Mouse (Mus musculus): Measurements from ENCODE around the gene 4930426L09Rik. TPM values are rescaled to one million over a fixed set of nuclear protein-coding genes. Genes with fewer than 3 reads are reported as not detected.
A peak's percentile ranks its signal among the peaks of the same experiment; 100 is the strongest.
"Not testable (repeated sequence)": the region's sequence is repeated elsewhere in the genome, so short reads cannot be mapped to it uniquely, and the experiment has no call there.

The 4930426L09Rik gene
- polyA plus RNA-seq, 1 experiment from 2014 or later = 0.92 TPM

DNA sequence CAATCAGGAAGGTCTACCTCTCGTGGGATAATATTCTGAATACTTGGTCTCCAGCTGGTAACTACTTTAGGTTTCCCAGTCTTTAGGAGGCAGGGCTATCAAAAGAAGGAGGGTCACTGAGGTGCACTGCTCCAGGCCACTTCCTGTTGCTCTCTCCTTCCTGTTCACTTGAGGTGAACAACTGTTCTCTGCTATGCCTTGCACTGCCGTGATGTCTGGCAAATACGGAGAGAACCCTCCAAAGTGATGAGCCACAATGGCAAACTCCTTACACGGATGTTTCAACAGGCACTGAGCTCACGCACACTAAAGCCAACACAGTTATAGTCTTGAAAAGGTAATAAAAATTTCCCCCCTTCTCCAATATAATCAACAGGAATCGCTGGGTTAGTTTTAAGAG lies 15.6 kb upstream of the 4930426L09Rik start:
- no peak overlapping the region for H3K27ac ChIP-seq
- 68% methylated on average over 6 of the region's 6 CpGs for WGBS (ENCODE audit: missing documents)
- H3K79me2 ChIP-seq (ENCODE audit: inconsistent target) = peaks cover 100% of the 10 kb centered on the region
- no peak overlapping the region for H3K4me3 ChIP-seq (ENCODE audit: inconsistent target)
- peaks cover 11% of the 10 kb centered on the region; the same call in 1 of the 2 replicates for H3K36me3 ChIP-seq (ENCODE audit: inconsistent target)

DNA sequence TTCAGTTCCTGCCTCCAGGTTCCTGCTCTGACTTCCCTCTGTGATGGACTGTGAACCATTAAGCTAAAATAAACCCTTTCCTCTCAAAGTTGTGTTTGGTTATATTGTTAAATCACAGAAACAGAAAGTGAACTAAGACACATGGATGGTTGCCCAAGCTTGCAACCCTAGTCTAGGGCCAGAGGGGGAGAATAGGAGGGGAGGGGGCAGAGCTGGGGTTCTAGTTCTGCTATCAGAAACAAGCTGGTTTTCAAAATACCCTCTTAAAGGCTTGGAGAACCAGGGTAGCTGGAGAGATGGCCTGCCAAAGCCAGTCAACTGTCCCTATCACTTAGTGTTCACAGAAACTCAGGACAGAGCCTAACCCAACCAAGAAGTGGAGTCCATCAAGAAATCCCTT lies 14.6 kb upstream of the 4930426L09Rik start:
- H3K27ac ChIP-seq = no peak overlapping the region
- peaks cover 100% of the 10 kb centered on the region for H3K79me2 ChIP-seq (ENCODE audit: inconsistent target)
- H3K36me3 ChIP-seq (ENCODE audit: inconsistent target) = peaks cover 11% of the 10 kb centered on the region; the same call in 1 of the 2 replicates
- H3K4me3 ChIP-seq (ENCODE audit: inconsistent target) = no peak overlapping the region

GRCm38 (mm10) chr2:18984095-18984847 lies 13.9 kb upstream of the 4930426L09Rik start:
- H3K36me3 ChIP-seq (ENCODE audit: inconsistent target) = peaks cover 11% of the 10 kb centered on the region; the same call in 1 of the 2 replicates
- H3K27ac ChIP-seq = no peak overlapping the region
- 68% methylated on average over 15 of the region's 15 CpGs for WGBS (ENCODE audit: missing documents)
- no peak overlapping the region for H3K4me3 ChIP-seq (ENCODE audit: inconsistent target)
- H3K79me2 ChIP-seq (ENCODE audit: inconsistent target) = peaks cover 100% of the 10 kb centered on the region

- Histone ChIP-seq H3K79me2 (ENCODE audit: inconsistent target) (peaks cover 89% of the 10 kb centered on the region), H3K27ac (no peak overlapping the region), H3K4me3 (ENCODE audit: inconsistent target) (no peak overlapping the region), H3K36me3 (ENCODE audit: inconsistent target) (peaks cover 11% of the 10 kb centered on the region; the same call in 1 of the 2 replicates)
- 64% methylated on average over 3 of the region's 3 CpGs for WGBS (ENCODE audit: missing documents)
Measured at GRCm38 (mm10) chr2:18985506-18985905, 12.6 kb upstream of the 4930426L09Rik start.

DNA sequence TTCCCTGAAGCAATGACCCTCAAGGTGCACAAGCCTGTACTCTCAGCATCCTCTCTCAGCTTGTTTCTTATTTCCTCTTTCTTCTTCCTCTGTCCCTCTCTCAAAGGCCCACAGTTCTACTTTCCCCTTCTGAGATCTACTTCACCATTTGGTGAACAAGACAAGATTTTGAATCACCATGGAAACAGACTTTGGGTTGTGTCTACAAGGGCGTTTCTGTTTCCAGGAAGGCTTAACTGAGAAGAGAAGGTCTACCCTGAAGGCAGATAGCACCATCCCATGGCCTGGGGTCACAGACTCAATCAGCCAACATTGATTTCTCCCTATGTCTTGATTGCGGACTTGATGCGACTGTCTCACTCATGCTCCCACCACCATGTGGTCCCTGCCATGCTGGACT lies 9.3 kb upstream of the 4930426L09Rik start:
- Histone ChIP-seq H3K79me2 (ENCODE audit: inconsistent target) (peaks cover 86% of the 10 kb centered on the region), H3K4me3 (ENCODE audit: inconsistent target) (no peak overlapping the region), H3K36me3 (ENCODE audit: inconsistent target) (peaks cover 10% of the 10 kb centered on the region; the same call in 1 of the 2 replicates), H3K27ac (no peak overlapping the region)
- 66% methylated on average over 3 of the region's 3 CpGs for WGBS (ENCODE audit: missing documents)

DNA sequence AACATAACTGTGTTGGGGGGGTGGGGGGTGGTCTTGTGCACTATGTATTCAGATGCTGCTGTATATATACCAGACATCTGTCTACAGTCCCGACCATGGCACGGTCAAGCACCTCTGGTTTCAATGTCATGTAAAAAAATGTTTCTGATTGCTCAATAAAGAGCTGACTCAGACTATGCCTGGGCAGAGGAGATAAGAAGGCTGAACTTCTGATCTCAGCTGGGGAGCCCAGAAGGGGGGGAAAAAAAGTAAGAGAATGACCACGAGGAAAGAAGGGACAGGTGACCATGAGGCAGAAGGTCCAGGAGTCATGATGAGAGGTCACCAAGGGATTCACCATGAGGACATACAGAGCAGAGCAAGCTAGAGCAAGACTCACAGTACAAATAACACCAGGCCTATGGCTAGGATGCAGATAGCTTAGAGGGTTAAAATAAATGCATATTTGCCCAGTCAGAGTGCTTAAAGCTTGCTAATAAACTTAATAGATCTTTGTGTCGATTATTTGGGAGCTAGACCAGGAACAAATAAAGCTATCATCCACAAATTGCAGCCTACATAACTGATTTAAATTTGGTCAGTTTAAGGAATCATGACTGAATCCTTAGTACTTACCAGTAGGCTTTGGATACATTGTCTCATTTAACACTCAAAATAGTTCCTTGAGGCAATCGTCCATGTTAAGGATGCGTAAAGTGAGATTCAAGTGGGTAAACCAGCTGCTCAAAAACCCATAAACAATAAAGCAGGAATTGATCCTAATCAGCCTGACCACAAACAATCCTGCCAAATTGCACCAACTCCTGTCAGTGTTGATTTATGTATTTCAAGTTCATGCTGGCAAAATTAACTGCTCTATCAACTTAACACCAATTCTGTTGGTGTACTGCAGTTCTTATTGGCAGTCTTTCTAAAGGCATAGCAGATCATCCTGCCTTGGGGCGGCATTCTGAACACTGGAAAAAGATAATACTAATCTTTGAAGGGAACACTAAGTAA lies 5.3 kb upstream of the 4930426L09Rik start:
- Histone ChIP-seq H3K27ac (no peak overlapping the region), H3K4me3 (ENCODE audit: inconsistent target) (no peak overlapping the region)

GRCm38 (mm10) chr2:18996451-18997211 lies 1.5 kb upstream of the 4930426L09Rik start:
- under 1% methylated on average over 24 of the region's 25 CpGs for WGBS (ENCODE audit: missing documents)
- H3K79me2 ChIP-seq (ENCODE audit: inconsistent target) = peaks cover 65% of the 10 kb centered on the region
- peak overlapping the region; percentile 82 for H3K4me3 ChIP-seq (ENCODE audit: inconsistent target)
- H3K27ac ChIP-seq = peak overlapping the region; percentile 80
- H3K36me3 ChIP-seq (ENCODE audit: inconsistent target) = no peaks in the 10 kb centered on the region

More for the DNA sequence above, 5.3 kb upstream of the 4930426L09Rik start:
- 35% methylated on average over 7 of the region's 7 CpGs for WGBS (ENCODE audit: missing documents)
- H3K79me2 ChIP-seq (ENCODE audit: inconsistent target) = peaks cover 84% of the 10 kb centered on the region
- H3K36me3 ChIP-seq (ENCODE audit: inconsistent target) = no peaks in the 10 kb centered on the region

GRCm38 (mm10) chr2:18997387-18997971 lies 664 bp upstream of the 4930426L09Rik start:
- under 1% methylated on average over 42 of the region's 46 CpGs for WGBS (ENCODE audit: missing documents)
- no peaks in the 10 kb centered on the region for H3K36me3 ChIP-seq (ENCODE audit: inconsistent target)
- H3K79me2 ChIP-seq (ENCODE audit: inconsistent target) = peaks cover 56% of the 10 kb centered on the region
- peak overlapping the region; percentile 80 for H3K27ac ChIP-seq
- H3K4me3 ChIP-seq (ENCODE audit: inconsistent target) = peak overlapping the region; percentile 82

DNA sequence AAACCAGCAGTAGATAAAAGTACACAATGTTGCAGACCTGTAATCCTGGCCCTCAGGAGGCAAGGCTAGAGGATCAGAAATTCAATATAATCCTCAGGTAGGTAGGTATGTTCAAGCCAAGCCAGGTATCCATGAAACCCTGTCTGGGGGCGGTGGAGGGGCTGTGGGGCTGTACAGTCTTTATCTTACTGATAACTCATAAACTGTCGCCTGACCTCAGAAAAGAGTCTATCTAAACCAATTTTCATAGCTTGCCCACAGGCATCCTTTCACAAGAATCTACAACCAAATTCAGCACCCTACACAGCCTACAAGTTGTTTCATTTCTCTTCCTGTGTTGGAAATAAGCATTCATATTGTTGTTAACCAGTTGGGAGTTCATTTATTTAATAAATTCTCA lies 1.3 kb downstream of the 4930426L09Rik start:
- Histone ChIP-seq H3K79me2 (ENCODE audit: inconsistent target) (peaks cover 37% of the 10 kb centered on the region), H3K36me3 (ENCODE audit: inconsistent target) (no peaks in the 10 kb centered on the region), H3K4me3 (ENCODE audit: inconsistent target) (no peak overlapping the region), H3K27ac (no peak overlapping the region)
- 100% methylated on average over 2 of the region's 2 CpGs for WGBS (ENCODE audit: missing documents)

DNA sequence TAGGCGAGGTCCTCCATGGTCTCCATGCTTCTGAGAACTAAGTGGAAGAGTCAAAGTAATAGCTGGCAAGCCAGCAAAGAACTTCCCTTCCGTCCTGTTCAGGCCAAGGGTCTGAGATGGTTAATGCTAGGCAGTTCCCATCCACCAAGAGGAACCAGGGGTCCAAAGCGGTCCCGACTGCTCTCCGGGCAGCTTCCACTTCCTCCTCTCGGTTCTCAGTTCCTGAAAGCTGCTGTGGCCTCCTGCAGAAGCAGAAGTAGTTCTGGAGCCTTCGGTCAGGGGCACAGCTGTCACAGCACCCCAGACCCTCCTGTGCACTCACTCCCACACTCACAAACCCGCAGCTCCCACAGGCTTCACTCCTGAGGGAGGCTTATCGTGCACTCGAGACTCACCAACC lies 6.7 kb downstream of the 4930426L09Rik start:
- H3K79me2 ChIP-seq (ENCODE audit: inconsistent target) = no peaks in the 10 kb centered on the region
- H3K36me3 ChIP-seq (ENCODE audit: inconsistent target) = no peaks in the 10 kb centered on the region
- peak overlapping the region; percentile 88 for H3K27ac ChIP-seq
- 0% methylated on average over 10 of the region's 10 CpGs for WGBS (ENCODE audit: missing documents)
- H3K4me3 ChIP-seq (ENCODE audit: inconsistent target) = no peak overlapping the region

DNA sequence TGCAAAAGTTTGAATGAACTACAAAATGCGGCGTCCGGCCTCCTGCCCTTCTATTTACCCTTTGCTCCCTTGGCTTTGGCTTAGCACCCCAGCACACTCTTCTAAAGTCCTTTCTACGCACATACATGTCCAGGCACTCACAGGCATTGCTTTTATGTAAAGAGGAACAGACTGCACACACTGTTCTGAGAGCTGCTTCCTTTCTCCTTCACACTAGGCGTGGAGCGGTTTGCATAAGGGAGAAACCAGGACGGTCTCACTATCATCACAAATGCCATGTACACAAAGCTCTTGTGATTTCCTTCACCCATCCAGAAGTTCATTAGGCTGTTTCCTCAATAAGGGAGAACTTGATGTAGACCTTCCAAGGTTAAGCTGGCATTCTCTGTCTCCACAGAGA lies 8.0 kb downstream of the 4930426L09Rik start:
- WGBS (ENCODE audit: missing documents) = 35% methylated on average over 7 of the region's 7 CpGs
- no peaks in the 10 kb centered on the region for H3K79me2 ChIP-seq (ENCODE audit: inconsistent target)
- no peak overlapping the region for H3K4me3 ChIP-seq (ENCODE audit: inconsistent target)
- no peaks in the 10 kb centered on the region for H3K36me3 ChIP-seq (ENCODE audit: inconsistent target)
- peak overlapping the region; percentile 88 for H3K27ac ChIP-seq

GRCm38 (mm10) chr2:19007580-19007979 lies 9.4 kb downstream of the 4930426L09Rik start:
- H3K4me3 ChIP-seq (ENCODE audit: inconsistent target) = no peak overlapping the region
- no peak overlapping the region for H3K27ac ChIP-seq
- H3K36me3 ChIP-seq (ENCODE audit: inconsistent target) = no peaks in the 10 kb centered on the region
- 69% methylated on average over 4 of the region's 4 CpGs for WGBS (ENCODE audit: missing documents)
- no peaks in the 10 kb centered on the region for H3K79me2 ChIP-seq (ENCODE audit: inconsistent target)

DNA sequence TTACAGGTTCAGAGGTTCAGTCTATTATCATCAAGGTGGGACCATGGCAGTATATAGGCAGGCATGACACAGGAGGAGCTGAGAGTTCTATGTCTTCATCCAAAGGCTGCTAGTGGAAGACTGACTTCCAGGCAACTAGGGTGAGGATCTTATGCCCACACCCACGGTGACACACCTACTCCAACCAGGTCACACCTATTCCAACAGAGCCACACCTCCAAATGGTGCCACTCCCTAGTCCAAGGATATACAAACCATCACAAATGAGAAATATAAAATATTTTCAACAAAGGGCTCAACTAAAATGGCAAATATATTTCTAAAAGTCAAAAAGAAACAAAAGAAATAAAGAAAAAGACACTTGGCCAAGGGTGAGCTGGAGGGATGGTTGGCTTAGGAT lies 12.4 kb downstream of the 4930426L09Rik start:
- H3K36me3 ChIP-seq (ENCODE audit: inconsistent target); H3K4me3 ChIP-seq (ENCODE audit: inconsistent target); H3K27ac ChIP-seq; H3K79me2 ChIP-seq (ENCODE audit: inconsistent target): not testable (repeated sequence)
- WGBS (ENCODE audit: missing documents) = no CpG with 5 or more reads among the region's 1 CpGs

DNA sequence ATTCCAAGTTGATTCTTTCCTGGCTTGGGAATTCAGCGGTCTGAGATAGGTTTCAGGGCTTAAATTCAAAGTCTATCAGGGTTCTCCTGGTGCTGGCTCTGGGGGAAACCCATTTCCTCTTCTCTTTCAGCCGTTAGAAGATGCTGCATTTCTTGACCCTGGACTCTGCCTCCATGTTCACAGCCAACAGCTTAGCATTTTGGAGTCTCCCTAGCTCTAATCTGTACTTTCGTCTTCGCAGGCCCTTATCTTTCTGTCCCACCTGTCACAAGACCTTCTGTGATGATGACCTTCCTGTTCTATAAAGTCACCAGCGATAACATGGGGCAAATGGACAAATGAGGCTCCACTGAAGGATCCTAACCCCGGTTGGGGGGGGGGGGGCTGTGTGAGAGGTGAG lies 13.3 kb downstream of the 4930426L09Rik start:
- no peaks in the 10 kb centered on the region for H3K79me2 ChIP-seq (ENCODE audit: inconsistent target)
- no peak overlapping the region for H3K27ac ChIP-seq
- no peaks in the 10 kb centered on the region for H3K36me3 ChIP-seq (ENCODE audit: inconsistent target)
- 54% methylated on average over 6 of the region's 6 CpGs for WGBS (ENCODE audit: missing documents)
- no peak overlapping the region for H3K4me3 ChIP-seq (ENCODE audit: inconsistent target)
